Mouse (Mus musculus): ENCODE measurements at regions not wholly inside any gene's neighbourhood (a gene's known extent, or its start where the extent isn't known, plus 50 kb on each side); places are given as distances from the start of the nearest gene placed in this dataset.

DNA sequence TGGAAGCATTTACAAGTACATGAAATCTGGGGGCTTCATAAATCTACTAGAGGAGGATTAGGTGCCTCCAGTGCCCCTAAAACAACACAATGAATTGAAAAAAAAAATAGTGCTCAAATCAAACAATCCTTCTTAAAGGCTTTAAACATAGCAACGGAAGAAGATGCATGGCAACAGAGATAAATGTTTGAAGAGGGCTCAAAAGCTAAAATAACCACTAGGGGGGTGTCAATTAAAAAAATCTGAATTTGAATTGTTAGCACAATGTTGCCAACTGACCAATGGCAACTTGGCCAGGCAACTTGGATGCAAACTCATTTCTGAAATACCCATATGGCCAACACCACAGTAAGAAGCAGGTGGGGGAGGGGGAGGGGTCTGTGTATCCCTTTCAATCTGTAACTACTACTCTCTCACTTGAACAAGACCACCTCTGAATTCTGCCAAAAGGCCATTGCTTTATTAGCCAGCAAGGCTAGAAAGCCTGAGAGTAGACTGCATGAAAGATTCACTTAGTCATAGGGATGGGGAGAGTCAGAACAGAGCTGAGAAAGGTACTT is 312.6 kb downstream of the Samd5 start:
- no peak for TF ChIP-seq CTCF (conservative IDR thresholded peaks at IDR 0.05 in 1 of 2, IDR thresholded peaks at IDR 0.05 in 1 of 2; ENCODE audit: low read depth in 2 of 2, low read length in 2 of 2)
- TF ChIP-seq ZKSCAN1 (IDR thresholded peaks at IDR 0.05; ENCODE audit: borderline replicate concordance, low read depth, low read length) = no peak
- TF ChIP-seq E2F4 (IDR thresholded peaks at IDR 0.05; ENCODE audit: insufficient replicate concordance, low read depth, low read length) = no peak
- TF ChIP-seq JUND (conservative IDR thresholded peaks at IDR 0.05; ENCODE audit: low read depth, low read length) = no peak
- TF ChIP-seq USF1 (IDR thresholded peaks at IDR 0.05; ENCODE audit: low read depth, low read length) = no peak

All from CH12.LX (cell line).